ENCODE assay signal across 39 mouse cellular contexts in genomic region chr3:86049041-86049440, GRCm38 (mm10). TPM values are rescaled to one million over a fixed set of nuclear protein-coding genes. Genes with fewer than 3 reads are reported as not detected.
DNase-seq lines count a peak whose midpoint lies in the region; ATAC-seq and TF ChIP-seq lines count a peak whose summit lies in the region.
"Had no signal": no experiment of that assay in that cellular context is flagged by ENCODE, and none has a peak within 500 bp of the region (broad histone marks: within the 10 kb centered on the region; RNA-seq: fewer than 3 reads in every experiment).

No protein-coding gene starts in this region.

- 0 out of 2 replicates have a peak, but pooled peaks have one; percentile 5 for TF ChIP-seq CTCF in liver, embryonic 14.5 days (IDR thresholded peaks at IDR 0.05; ENCODE audit: low read depth)

- H3K27ac ChIP-seq in liver, embryonic 14.5 days = no peak overlapping the region
- no peak overlapping the region for H3K27ac ChIP-seq in liver, embryonic 11.5 days (ENCODE audit: low read depth, low read length)
- no peak overlapping the region for H3K27ac ChIP-seq in midbrain, embryonic 16.5 days (ENCODE audit: low read length)
- H3K27ac ChIP-seq: embryonic facial prominence, embryonic 12.5 days; heart, embryonic 10.5 days; hindbrain, embryonic 13.5 days; kidney, postnatal 0 days; liver, embryonic 15.5 days; stomach, embryonic 15.5 days had no signal

- H3K4me3 ChIP-seq in liver, embryonic 14.5 days (ENCODE audit: insufficient read depth in 1 of 2, low read depth in 2 of 2, low read length in 2 of 2) = no peak overlapping the region
- H3K4me3 ChIP-seq in liver, embryonic 11.5 days (ENCODE audit: low read depth, low read length) = no peak overlapping the region
- H3K4me3 ChIP-seq in midbrain, embryonic 16.5 days (ENCODE audit: low read depth, low read length) = no peak overlapping the region
- H3K4me3 ChIP-seq: embryonic facial prominence, embryonic 12.5 days; heart, embryonic 10.5 days; hindbrain, embryonic 13.5 days; liver, embryonic 15.5 days; stomach, embryonic 15.5 days had no signal

- no peak for ATAC-seq in liver, embryonic 14.5 days (ENCODE audit: insufficient read depth)
- ATAC-seq in liver, embryonic 11.5 days (replicated peaks; ENCODE audit: low FRiP score) = no peak
- ATAC-seq in monocyte, adult 5-6 weeks (replicated peaks; ENCODE audit: insufficient number of reproducible peaks, low FRiP score, low TSS enrichment, poor library complexity, severe bottlenecking) = no peak
- ATAC-seq in midbrain, embryonic 16.5 days = no peak
- ATAC-seq: forebrain, embryonic 14.5 days; intestine, embryonic 16.5 days had no signal

- no peak overlapping the region for H3K4me2 ChIP-seq in liver, embryonic 14.5 days (ENCODE audit: low read depth)
- no peak overlapping the region for H3K4me2 ChIP-seq in liver, embryonic 11.5 days
- no peak overlapping the region for H3K4me2 ChIP-seq in midbrain, embryonic 16.5 days (ENCODE audit: low read length)
- H3K4me2 ChIP-seq: embryonic facial prominence, embryonic 12.5 days; hindbrain, embryonic 13.5 days; liver, embryonic 15.5 days; midbrain, embryonic 11.5 days; stomach, embryonic 15.5 days had no signal

- TF ChIP-seq EP300 in liver, embryonic 14.5 days (IDR thresholded peaks at IDR 0.05; ENCODE audit: low read depth) = no peak

- no peaks in the 10 kb centered on the region for H3K9me3 ChIP-seq in liver, embryonic 14.5 days (ENCODE audit: control insufficient read depth, low read length)
- H3K9me3 ChIP-seq in liver, embryonic 11.5 days (ENCODE audit: control insufficient read depth, low read length) = no peaks in the 10 kb centered on the region
- H3K9me3 ChIP-seq in midbrain, embryonic 16.5 days (replicated peaks; ENCODE audit: control insufficient read depth, low read length, poor library complexity, severe bottlenecking) = no peaks in the 10 kb centered on the region
- H3K9me3 ChIP-seq: embryonic facial prominence, embryonic 12.5 days; G1E; heart, embryonic 10.5 days; hindbrain, embryonic 13.5 days; liver, embryonic 15.5 days; stomach, embryonic 15.5 days had no signal

- no peaks in the 10 kb centered on the region for H3K4me1 ChIP-seq in liver, embryonic 14.5 days (replicated peaks; ENCODE audit: control insufficient read depth in 2 of 2, insufficient read depth in 2 of 2, low read length in 1 of 2)
- no peaks in the 10 kb centered on the region for H3K4me1 ChIP-seq in liver, embryonic 11.5 days (replicated peaks; ENCODE audit: control insufficient read depth, insufficient read depth, low read length)
- no peaks in the 10 kb centered on the region for H3K4me1 ChIP-seq in midbrain, embryonic 16.5 days (ENCODE audit: control insufficient read depth, insufficient read depth, low read length)
- H3K4me1 ChIP-seq: embryonic facial prominence, embryonic 12.5 days; heart, embryonic 10.5 days; hindbrain, embryonic 13.5 days; liver, embryonic 15.5 days; stomach, embryonic 15.5 days had no signal

- no peak overlapping the region for H3K9ac ChIP-seq in liver, embryonic 14.5 days (replicated peaks)
- no peak overlapping the region for H3K9ac ChIP-seq in liver, embryonic 11.5 days (ENCODE audit: low read depth, low read length)
- H3K9ac ChIP-seq in midbrain, embryonic 16.5 days (ENCODE audit: low read depth, low read length) = no peak overlapping the region
- H3K9ac ChIP-seq: embryonic facial prominence, embryonic 12.5 days; hindbrain, embryonic 13.5 days; liver, embryonic 15.5 days; stomach, embryonic 15.5 days had no signal

- DNase-seq in liver, embryonic 14.5 days (ENCODE audit: low read depth in 3 of 3, low spot score in 3 of 3) = no peak
- no peak for DNase-seq in liver, embryonic 11.5 days (ENCODE audit: low spot score)
- DNase-seq in A20 (ENCODE audit: low read depth, low spot score) = peak; percentile 24
- DNase-seq in ES-CJ7 (ENCODE audit: low read depth, low spot score) = peak; percentile 80
- DNase-seq in WW6 (ENCODE audit: low read depth, low spot score) = peak; percentile 16
- DNase-seq: adrenal gland, postnatal 10 days; B cell, adult 2 months; cerebellum, adult 11 months; cerebellum, adult 9-10 months; cerebellum, postnatal 36 days; embryo, embryonic 11 days; gastrocnemius, postnatal 14 days; heart, postnatal 36 days; kidney, adult 8-10 months; kidney, postnatal 4 days; layer of hippocampus, postnatal 36 days; left cerebral cortex, postnatal 4 days; lung, postnatal 36 days; retina, postnatal 1 day; right cerebral cortex, postnatal 14 days; thymus, postnatal 25 days had no signal

- H3K27me3 ChIP-seq in liver, embryonic 14.5 days (ENCODE audit: control insufficient read depth, insufficient read depth, low read length) = no peaks in the 10 kb centered on the region
- no peaks in the 10 kb centered on the region for H3K27me3 ChIP-seq in liver, embryonic 11.5 days (replicated peaks; ENCODE audit: control insufficient read depth, insufficient read depth, low read length)
- no peaks in the 10 kb centered on the region for H3K27me3 ChIP-seq in midbrain, embryonic 16.5 days (ENCODE audit: control insufficient read depth, insufficient read depth, low read depth, low read length)
- H3K27me3 ChIP-seq: embryonic facial prominence, embryonic 12.5 days; hindbrain, embryonic 13.5 days; liver, embryonic 15.5 days; stomach, embryonic 15.5 days had no signal

- 68% methylated on average over 2 of the region's 2 CpGs for WGBS in liver, embryonic 14.5 days (ENCODE audit: insufficient replicate concordance)
- 80% methylated on average over 2 of the region's 2 CpGs for WGBS in liver, embryonic 11.5 days
- WGBS in midbrain, embryonic 16.5 days = 95% methylated on average over 2 of the region's 2 CpGs

- no peaks in the 10 kb centered on the region for H3K36me3 ChIP-seq in liver, embryonic 14.5 days (replicated peaks; ENCODE audit: control insufficient read depth, insufficient read depth, low read depth)
- H3K36me3 ChIP-seq in liver, embryonic 11.5 days (ENCODE audit: control insufficient read depth, insufficient read depth, low read length) = peaks cover 7% of the 10 kb centered on the region; the same call in 1 of the 2 replicates
- H3K36me3 ChIP-seq in midbrain, embryonic 16.5 days (ENCODE audit: control insufficient read depth, insufficient read depth, low read length) = peaks cover 4% of the 10 kb centered on the region; the same call in 1 of the 2 replicates
- H3K36me3 ChIP-seq: G1E had no signal

RNA-seq across cellular contexts. Expression of gene Prss48, which starts 46.8 kb away (rescaled TPM):
- polyA plus RNA-seq in liver, embryonic 14.5 days (2012; rRNA removed) = not detected in 2 replicates
- polyA plus RNA-seq in liver, embryonic 14.5 days (2014; fragmentation: Nextera tagmentation; extraction: Ambion mirVana) = not detected in 2 replicates
- polyA plus RNA-seq in liver, embryonic 11.5 days (2014; fragmentation: Nextera tagmentation; extraction: Ambion mirVana) = 0.30 TPM in 1 of 2 replicates, not detected in the other
- not detected in 3 replicates for total RNA-seq in monocyte, adult 5-6 weeks (2017)
- polyA plus RNA-seq in midbrain, embryonic 16.5 days (2015; fragmentation: Nextera tagmentation; extraction: Ambion mirVana) = not detected in 2 replicates
- total RNA-seq: adrenal gland, postnatal 10 days; G1E; gastrocnemius, postnatal 14 days; granulocyte monocyte progenitor cell, adult 5-6 weeks; heart, postnatal 36 days; layer of hippocampus, adult 8-10 months; layer of hippocampus, postnatal 36 days; left cerebral cortex, postnatal 4 days; megakaryocyte, adult 5-6 weeks had no signal
- polyA plus RNA-seq: embryonic facial prominence, embryonic 12.5 days; forebrain, embryonic 14.5 days; G1E; heart, embryonic 10.5 days; heart, embryonic 16.5 days; hindbrain, embryonic 13.5 days; intestine, embryonic 16.5 days; kidney, postnatal 0 days; limb, embryonic 14.5 days; liver, embryonic 15.5 days; midbrain, embryonic 11.5 days; neural tube, embryonic 14.5 days; stomach, embryonic 15.5 days had no signal

Comparison
In these comparisons a context has a peak if more than half of its experiments do, and no peak if none do; other contexts are left out.
1. DNase-seq: peak in A20 (single experiment), ES-CJ7 (single experiment) and WW6 (single experiment); none in liver, embryonic 14.5 days (0 of 3) and liver, embryonic 11.5 days (single experiment).